Mouse (Mus musculus) cerebellum, adult 2 months (tissue): Measurements from ENCODE around the gene Ceacam19.

Experiments
- CTCF ChIP-seq: fragments of 200-500 bp; IDR thresholded peaks from 2 replicates; pipeline ENCODE4 v1.5.1; 2011; ENCODE audit warnings: low read depth, mild to moderate bottlenecking, control low read depth, low read length, moderate library complexity, borderline replicate concordance; ENCODE audit not compliant: insufficient read depth
- POLR2A ChIP-seq: fragments of 200-500 bp; IDR thresholded peaks from 2 replicates; pipeline ENCODE4 v1.6.1; 2011; ENCODE audit warnings: low read length, control low read depth, borderline replicate concordance; ENCODE audit not compliant: insufficient read depth

DNA sequence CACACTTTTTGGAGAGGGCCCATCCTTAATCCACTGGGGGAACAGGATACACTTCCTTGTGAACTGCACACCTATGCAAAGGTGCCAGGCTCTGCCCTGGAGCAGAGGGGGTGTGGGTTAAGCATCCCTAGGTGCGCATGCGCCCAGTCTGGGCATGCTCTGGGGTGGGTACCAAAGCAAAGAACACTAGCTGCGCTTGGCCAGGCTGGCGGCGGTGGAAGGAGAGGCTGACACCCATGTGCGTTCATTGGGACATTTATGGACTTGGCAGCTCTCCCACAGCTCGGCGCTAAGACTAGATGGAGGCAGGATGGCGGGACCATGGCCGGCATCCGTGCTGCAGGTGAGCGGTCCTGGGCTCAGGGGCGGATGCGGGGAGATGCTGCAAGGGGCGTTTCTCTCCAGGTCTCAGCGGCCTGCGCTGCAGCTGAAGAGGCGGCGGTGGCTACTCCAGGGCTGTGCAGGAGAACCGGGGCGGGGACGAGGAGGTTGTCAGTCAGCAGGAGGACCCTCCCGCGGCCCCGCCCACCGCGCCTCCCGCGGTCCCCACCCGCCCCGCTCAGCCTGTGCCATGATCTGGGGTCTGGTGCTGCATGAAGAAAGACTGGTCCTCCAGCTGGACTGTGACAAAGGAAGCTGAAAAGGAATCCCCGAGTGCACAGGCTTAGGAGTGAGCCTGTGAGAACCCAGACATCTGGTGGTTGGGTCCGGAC, 35.8 kb downstream of the Ceacam19 start, which contains the start of gene Gm19345:
- no peak for TF ChIP-seq CTCF
- no peak for TF ChIP-seq POLR2A
